Mouse (Mus musculus) heart, adult 8-10 months (tissue): ENCODE data around the gene Mtus2. TPM values are rescaled to one million over a fixed set of nuclear protein-coding genes. Genes with fewer than 3 reads are reported as not detected.

Experiments
- DNase-seq: peaks from one replicate; pipeline ENCODE4 v3.0.0; 2022; ENCODE audit warnings: low spot score
- total RNA-seq, 4 experiments: library from RNA; stranded (reverse); gene quantifications; 2 replicates each; pipeline ENCODE4 v1.2.4; 2022

The Mtus2 gene
- total RNA-seq, 4 experiments from 2014 or later, result 77.3 to 126 (median 92.3) TPM

DNA sequence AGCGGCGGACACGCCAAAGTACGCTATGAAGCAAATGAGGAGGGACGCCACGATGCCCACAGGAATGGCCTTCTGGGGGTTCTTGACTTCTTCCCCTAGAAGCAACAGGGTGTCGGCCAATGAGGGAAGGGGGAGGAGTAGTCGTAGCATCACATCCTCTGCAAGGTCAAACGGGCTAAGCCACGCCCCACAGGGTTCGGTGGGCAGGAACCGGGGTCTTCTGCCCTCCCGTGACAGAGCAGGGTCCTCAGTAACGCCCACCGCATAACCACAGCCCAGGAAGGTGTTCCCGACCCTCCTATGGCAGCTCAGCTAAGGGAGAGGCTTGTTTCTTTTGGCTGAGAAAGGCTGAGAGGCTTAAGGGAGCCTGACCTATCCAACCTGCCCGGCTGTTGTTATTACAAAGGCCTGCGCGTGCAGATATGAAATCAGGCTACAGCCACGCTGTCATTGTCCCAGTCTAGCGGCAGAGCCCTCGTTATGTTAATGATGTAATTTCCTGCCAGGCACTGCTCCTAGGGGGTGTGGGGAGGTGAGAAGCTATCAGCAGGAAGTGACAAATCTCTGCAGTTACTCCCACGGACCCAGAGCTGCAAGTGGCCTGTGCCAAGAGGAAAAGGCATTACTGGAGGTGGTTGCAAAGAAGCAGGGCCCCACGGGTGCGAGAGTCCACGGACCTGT lies 385.1 kb downstream of the Mtus2 start:
- DNase-seq, result peak; percentile 85

DNA sequence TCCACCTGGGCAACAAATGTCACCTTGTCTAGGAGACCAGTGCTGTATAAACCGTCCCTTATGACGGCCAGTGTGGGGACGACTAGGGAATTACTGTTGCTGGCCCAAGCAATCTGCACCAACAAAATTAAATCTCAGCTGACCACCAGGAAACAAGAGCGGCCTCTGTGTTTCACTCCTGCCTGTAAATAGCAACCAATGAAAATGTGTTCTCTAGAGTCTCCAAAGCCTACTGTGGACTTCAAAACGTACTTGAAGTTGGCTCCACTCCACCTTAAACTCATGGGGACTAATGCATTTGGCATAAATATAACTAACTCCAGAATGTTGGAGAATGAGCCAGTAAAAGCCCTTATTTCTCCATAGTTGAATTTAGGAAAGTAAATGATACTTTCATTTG lies 387.3 kb downstream of the Mtus2 start:
- no peak for DNase-seq

- no peak for DNase-seq
Observed at GRCm38 (mm10) chr5:148346543-148346942, 389.4 kb downstream of the Mtus2 start.

DNA sequence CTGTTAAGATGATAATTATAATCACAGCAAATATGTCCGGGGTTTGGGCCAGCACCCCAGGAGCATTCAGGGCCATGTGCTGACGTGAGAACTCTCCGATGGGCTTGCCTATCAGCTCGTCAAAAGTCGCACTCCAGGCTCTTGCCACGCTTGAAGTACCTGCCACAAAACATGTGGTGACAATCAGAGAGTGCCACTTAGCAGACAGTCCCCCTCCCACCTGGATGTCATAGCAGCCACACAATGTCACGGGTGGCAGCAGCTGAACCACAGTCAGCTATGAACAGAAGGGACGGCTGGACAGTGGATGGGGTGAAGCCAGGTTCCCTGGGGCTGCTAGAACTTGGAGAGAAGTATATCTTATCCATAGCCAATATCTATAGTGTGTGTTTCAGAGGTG lies 391.0 kb downstream of the Mtus2 start:
- DNase-seq, result no peak

DNA sequence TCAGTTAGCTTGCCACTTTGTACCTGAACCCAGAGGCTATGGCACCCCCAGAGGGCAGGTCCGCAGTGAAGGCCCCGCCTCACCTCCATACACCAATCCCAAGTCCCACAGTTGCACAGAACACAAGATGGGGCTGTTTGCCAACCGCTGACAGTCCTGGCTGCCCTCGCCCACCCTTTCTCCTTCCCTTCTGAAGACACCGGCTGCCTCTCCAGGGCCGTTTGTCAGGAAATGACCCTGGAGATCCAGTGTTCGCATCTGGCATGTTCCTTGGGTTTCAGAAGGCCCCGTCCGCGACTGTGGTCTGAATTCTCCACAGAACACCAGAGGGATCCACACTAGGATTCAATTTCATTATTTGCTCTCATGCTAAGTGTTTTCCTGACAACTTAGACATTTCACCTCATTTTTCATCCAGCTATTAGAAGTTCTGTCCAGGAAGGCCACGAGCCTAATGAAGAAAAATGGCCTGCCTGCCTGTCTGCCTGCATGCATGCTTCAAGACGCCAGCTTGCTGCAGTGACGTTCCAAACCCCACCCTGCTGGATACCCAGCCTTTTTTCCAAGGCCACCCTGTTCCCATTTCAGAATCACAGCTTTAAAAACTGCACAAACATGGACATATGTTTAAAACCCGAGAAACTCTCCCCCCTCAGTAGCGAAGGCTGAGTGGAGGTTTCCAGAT lies 392.3 kb downstream of the Mtus2 start:
- no peak for DNase-seq

- DNase-seq, result no peak
Observed at GRCm38 (mm10) chr5:148353429-148353828, 396.3 kb downstream of the Mtus2 start.

DNA sequence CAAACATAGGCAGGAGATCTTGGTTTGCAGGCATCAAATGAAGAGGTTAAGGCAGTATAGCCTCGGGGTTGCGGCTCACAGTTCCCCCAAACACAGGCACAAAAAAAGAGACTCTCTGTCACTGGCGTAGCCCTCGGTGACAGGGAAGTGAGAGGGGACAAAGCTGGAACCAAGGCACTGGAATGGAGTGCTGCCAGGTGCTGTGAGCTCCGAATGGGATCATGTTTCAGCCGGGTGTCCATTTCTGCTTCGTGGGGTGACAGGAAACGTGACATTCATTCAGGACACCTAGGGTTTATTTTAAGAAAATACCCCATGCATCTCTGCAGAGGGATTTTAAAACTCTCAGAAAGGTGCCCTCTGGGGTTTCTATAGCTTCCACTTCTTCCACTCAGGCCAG lies 397.4 kb downstream of the Mtus2 start:
- DNase-seq, result no peak

- no peak for DNase-seq
Observed at GRCm38 (mm10) chr5:148355822-148356221, 398.7 kb downstream of the Mtus2 start.

- DNase-seq, result no peak
Observed at GRCm38 (mm10) chr5:148357168-148357567, 400.0 kb downstream of the Mtus2 start.

GRCm38 (mm10) chr5:148359131-148359530 lies 402.0 kb downstream of the Mtus2 start:
- no peak for DNase-seq

DNA sequence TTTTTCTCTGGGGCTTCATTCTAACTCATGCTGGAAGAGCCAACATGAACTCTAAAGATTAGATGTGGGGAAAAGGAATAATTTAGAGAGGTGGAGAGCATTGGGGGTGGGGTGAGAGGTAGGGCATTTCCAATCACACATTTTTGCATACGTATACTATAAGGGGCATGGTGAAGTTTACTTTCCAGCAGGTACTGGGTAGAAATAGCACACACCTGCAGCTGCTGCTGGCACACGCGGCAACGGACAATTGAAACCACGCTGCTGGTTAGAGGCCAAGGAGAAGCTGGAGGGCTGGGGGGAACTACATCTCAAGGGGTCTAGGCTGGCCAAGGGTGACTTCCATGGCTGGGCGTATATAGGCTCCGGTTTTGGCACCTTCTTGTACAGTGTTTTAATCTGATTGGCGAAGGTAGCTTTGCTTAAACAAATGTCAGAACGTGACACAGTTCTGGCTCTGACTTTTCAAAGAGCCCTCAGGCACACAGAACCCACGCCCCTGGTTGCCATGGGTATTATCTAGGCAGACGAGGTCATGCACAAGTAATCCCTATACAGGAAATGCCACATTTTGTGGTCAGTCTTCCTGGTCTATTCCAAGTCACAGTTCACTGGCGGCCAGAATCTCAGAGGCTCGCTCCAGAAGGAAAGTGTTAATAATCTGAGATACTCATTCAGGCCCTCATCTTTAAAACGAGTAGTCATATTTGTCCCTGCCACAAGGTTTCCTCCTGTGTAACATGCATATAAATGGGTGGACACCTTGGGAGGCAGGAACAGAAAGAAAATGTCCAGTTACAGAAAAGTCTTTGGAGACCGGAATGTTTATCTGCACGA lies 404.0 kb downstream of the Mtus2 start:
- no peak for DNase-seq

GRCm38 (mm10) chr5:148361759-148362010 lies 404.6 kb downstream of the Mtus2 start:
- no peak for DNase-seq

DNA sequence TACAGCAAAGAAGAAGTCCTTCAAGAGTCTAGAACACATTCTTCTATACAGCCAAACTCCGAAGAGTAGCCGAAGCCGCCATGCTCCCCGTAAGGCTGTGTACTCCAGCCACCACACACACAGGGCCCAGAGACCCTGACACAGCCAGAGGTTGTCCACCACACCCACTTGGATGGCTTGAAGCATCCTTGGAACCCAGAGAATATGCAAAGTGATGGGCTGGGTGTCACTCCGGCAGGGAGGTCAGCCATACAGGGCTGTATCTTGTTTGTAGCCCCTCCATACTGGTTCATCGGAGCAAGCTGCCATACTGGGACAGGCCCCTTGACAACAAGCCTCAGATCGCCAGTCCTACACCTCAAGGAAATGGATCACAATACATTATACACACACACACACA lies 405.2 kb downstream of the Mtus2 start:
- no peak for DNase-seq

- DNase-seq, result no peak
Observed at GRCm38 (mm10) chr5:148363441-148364113, 406.5 kb downstream of the Mtus2 start.

Other genes starting within 250 kb of the Mtus2 start
- 10 to 100 TPM; 69.6 to 80.3 (median 73.2) TPM for gene Flt1, start 231.3 kb upstream of the Mtus2 start, total RNA-seq
- gene Pomp, start 96.9 kb upstream of the Mtus2 start, total RNA-seq, result 100 to 1,000 TPM; 126 to 181 (median 148) TPM
- gene Slc46a3, start 62.5 kb upstream of the Mtus2 start, total RNA-seq, result 10 to 100 TPM; 15.8 to 19.1 (median 18.9) TPM